Mouse (Mus musculus): ENCODE measurements around the gene Mindy2.

Gene Mindy2

GRCm38 (mm10) chr9:70668048-70668447 lies 11.1 kb upstream of the Mindy2 start:
- no peak for DNase-seq (ENCODE audit: inconsistent ontology term)

- DNase-seq (ENCODE audit: inconsistent ontology term), result peak; percentile 70
These were observed 9.8 kb upstream of the Mindy2 start for GRCm38 (mm10) chr9:70666811-70667210.

- DNase-seq (ENCODE audit: inconsistent ontology term), result no peak
These were observed 8.6 kb upstream of the Mindy2 start for GRCm38 (mm10) chr9:70665372-70666145.

- no peak for DNase-seq (ENCODE audit: inconsistent ontology term)
These were observed 7.9 kb upstream of the Mindy2 start for GRCm38 (mm10) chr9:70664847-70665246.

- no peak for DNase-seq (ENCODE audit: inconsistent ontology term)
These were observed 1.3 kb upstream of the Mindy2 start for GRCm38 (mm10) chr9:70658266-70658665.

- peak; percentile 75 for DNase-seq (ENCODE audit: inconsistent ontology term)
These were observed 605 bp downstream of the Mindy2 start, which contains the start of gene Gm10642 for GRCm38 (mm10) chr9:70656130-70657007. Gene Gm10642 (plus strand): TSS chr9:70656251.

GRCm38 (mm10) chr9:70655764-70656129 lies 1.2 kb downstream of the Mindy2 start:
- DNase-seq (ENCODE audit: inconsistent ontology term), result no peak

- DNase-seq (ENCODE audit: inconsistent ontology term), result no peak
These were observed 2.5 kb downstream of the Mindy2 start for GRCm38 (mm10) chr9:70654496-70654895.

GRCm38 (mm10) chr9:70653875-70654274 lies 3.1 kb downstream of the Mindy2 start:
- DNase-seq (ENCODE audit: inconsistent ontology term), result no peak

- no peak for DNase-seq (ENCODE audit: inconsistent ontology term)
These were observed 4.8 kb downstream of the Mindy2 start for GRCm38 (mm10) chr9:70652221-70652620.

- no peak for DNase-seq (ENCODE audit: inconsistent ontology term)
These were observed 6.0 kb downstream of the Mindy2 start for GRCm38 (mm10) chr9:70650994-70651393.

- no peak for DNase-seq (ENCODE audit: inconsistent ontology term)
These were observed 6.7 kb downstream of the Mindy2 start for GRCm38 (mm10) chr9:70650260-70650659.

GRCm38 (mm10) chr9:70636748-70637147 lies 20.2 kb downstream of the Mindy2 start:
- DNase-seq (ENCODE audit: inconsistent ontology term), result no peak

- peak; percentile 90 for DNase-seq (ENCODE audit: inconsistent ontology term)
These were observed 25.3 kb downstream of the Mindy2 start for GRCm38 (mm10) chr9:70631665-70632064.

GRCm38 (mm10) chr9:70629711-70630110 lies 27.3 kb downstream of the Mindy2 start:
- no peak for DNase-seq (ENCODE audit: inconsistent ontology term)

GRCm38 (mm10) chr9:70611026-70611673 lies 45.8 kb downstream of the Mindy2 start:
- no peak for DNase-seq (ENCODE audit: inconsistent ontology term)

GRCm38 (mm10) chr9:70602186-70602845 lies 54.7 kb downstream of the Mindy2 start:
- no peak for DNase-seq (ENCODE audit: inconsistent ontology term)

- DNase-seq (ENCODE audit: inconsistent ontology term), result no peak
These were observed 58.7 kb downstream of the Mindy2 start for GRCm38 (mm10) chr9:70598271-70598670.

- DNase-seq (ENCODE audit: inconsistent ontology term), result no peak
These were observed 65.5 kb downstream of the Mindy2 start for GRCm38 (mm10) chr9:70591486-70591885.

- no peak for DNase-seq (ENCODE audit: inconsistent ontology term)
These were observed 66.2 kb downstream of the Mindy2 start for GRCm38 (mm10) chr9:70590775-70591174.

GRCm38 (mm10) chr9:70587171-70587570 lies 69.8 kb downstream of the Mindy2 start:
- no peak for DNase-seq (ENCODE audit: inconsistent ontology term)

- no peak for DNase-seq (ENCODE audit: inconsistent ontology term)
These were observed 71.8 kb downstream of the Mindy2 start for GRCm38 (mm10) chr9:70585172-70585571.
